Mouse (Mus musculus): ENCODE results near the gene Chrna10. TPM values are rescaled to one million over a fixed set of nuclear protein-coding genes. Genes with fewer than 3 reads are reported as not detected.

Gene Chrna10
- polyA plus RNA-seq (2021; fragmentation: Nextera tagmentation), result 0.05 and 0.21 TPM in 2 replicates
- long read RNA-seq, experiment 1, result 0 reads
- long read RNA-seq, experiment 2, result 0 reads

DNA sequence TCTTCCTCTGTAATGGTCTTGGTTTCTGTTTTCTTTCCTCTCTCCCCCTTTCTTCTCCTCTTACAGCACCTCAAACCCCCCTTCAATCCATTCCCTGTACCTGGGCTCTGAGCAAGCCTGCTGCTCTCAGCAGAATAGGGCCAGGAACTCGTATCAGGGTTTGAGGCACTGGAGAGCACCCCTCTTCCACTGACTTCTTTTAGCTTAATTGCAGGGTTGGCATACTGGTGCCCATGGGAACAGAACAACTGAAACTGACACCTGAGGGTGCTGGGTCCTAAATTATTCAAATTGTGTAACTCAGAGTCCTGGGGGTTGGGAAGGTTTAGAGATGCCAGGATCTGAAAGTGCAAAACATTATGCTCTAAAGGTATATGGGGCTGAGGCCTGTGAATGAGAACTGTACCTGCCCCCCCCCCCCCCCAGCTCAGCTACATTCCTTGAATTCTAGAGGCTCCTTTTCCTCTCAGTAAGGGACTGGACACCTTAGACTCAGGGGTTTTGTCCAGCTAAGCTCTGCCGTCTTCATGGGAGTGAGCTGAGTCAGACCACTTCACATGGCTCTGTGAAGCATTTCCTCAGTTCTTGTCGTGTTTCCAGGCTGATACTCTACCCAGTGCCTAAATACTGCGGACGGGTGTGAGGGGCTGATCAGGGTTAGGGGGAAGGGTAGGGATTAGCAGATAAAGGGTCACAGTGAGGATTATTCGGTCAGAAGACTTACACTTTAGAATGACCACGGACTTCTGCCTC lies at the start of gene Chrna10:
Gene Chrna10 (minus strand): TSS at position 250 of the 753 bp plus-strand sequence.

DNA sequence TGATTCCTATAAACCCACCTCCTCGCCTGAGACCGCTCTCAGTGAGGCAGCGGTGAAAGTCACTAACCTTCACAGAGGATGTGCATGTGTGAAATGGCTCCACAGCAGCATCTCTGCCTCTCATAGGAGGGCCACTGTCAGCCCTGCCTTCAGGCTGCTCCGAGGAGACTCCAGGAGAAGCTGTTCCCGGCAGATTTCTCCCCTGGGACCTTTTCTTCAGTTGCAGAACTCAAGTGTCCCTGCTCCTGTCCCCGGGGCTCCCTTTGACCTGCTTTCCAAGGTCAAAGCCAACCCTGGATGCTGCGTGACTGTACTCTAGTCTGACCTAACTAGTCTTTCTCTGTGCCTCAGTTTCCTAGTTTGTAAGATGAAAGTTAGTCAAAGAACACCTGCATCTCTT lies 7.5 kb downstream of the Chrna10 start, which contains the start of gene Art5:
Gene Art5 (minus strand): TSS at position 319 of the 400 bp plus-strand sequence.

DNA sequence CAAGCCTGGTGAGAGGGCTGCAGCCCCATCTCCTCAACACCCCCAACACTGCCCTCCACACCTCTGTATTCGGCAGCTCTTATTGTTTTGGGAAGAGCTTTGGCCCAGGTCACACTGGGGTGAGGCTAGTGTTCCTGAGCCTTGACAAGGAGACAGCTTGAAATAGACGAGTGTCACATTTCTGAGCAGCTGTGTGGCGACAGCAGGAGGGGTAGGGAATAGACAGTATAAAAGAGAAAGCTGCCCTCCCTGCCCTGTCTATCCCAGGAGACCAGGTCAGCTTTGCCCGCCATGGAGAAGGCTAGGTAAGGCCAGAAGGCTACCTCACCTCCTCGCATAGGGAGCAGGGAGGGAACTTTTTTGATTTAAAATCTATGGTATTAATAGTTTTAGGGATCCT lies 15.1 kb downstream of the Chrna10 start, which contains the start of gene Art1:
Gene Art1 (plus strand): TSS at position 257 of the 400 bp plus-strand sequence.

DNA sequence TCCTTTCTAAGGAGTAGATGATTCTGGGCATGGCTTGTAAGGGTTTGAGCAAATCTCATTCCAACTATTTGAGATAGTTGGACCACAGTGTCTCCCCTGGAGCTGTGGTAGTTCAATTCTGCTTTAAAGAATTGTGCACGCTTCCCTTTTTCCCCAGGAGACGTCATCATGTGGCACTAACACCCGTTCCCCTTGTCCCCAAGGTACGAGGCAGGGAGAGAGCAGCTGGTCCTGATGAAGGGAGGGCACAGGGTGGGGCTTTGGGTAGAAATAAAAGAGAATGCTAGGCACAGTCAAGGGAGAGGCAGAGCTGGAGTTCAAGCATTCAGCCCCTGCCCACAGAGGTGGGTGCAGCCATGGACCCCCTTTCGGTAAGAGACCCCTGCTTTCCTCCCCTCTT lies 33.8 kb downstream of the Chrna10 start, which contains the start of gene Trpc2:
Gene Trpc2 (plus strand): TSS at position 301 of the 400 bp plus-strand sequence.

DNA sequence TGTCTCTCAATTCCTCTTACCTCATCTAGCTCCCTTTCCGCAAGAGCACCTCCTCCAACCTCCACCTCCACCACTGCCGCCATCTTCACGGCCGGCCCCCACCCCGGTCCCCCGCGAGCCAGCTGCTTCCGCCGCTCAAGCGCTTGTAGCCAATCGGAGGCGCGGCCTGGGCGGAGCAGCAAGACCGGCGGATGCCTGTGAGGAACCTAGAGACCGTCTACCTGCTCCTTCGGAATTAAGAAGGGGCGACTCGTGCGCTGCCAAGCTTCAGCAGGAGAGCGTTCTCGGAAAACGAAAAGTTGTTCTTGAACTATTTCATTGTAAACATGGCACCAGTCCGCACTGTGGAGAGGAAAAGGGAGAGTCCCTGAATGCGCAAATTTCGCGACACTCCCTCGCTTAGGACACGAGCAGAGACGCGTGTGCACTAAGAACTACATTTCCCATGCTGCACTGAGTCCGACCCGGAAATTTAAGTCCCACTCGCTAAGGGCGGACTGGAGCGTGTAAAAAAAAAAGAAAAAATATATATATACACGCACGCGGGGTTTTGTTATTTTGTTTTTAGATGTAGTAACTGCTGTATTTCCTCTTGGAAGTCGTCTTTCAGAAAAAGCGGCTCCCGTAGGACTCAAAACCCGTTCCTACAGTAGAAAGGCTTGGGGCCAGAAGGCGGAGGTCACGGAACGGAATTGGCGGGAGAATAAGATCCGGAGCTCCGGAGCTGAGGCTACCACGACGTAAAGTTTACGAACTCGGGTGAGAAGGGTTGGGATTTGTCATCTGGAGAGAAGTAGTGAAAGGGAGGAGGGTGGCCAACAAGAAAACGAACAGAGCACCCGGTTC lies 51.4 kb downstream of the Chrna10 start, which contains the start of the genes Rnf121, Xndc1 and Xntrpc:
Gene Rnf121 (minus strand): TSS at position 424 of the 846 bp plus-strand sequence.
Gene Xndc1 (plus strand): TSS at position 466 of the 846 bp plus-strand sequence.
Gene Xntrpc (plus strand): TSS at position 668 of the 846 bp plus-strand sequence.

Other genes with a start within 250 kb of the Chrna10 start
- 7.6 and 132 TPM in 2 replicates for gene Folr1, start 246.0 kb downstream of the Chrna10 start, polyA plus RNA-seq (2021; fragmentation: Nextera tagmentation)
- 224 and 235 TPM in 2 replicates for gene Lamtor1, start 210.9 kb downstream of the Chrna10 start, polyA plus RNA-seq (2021; fragmentation: Nextera tagmentation)
- not detected in 2 replicates for gene Tomt, start 210.5 kb downstream of the Chrna10 start, polyA plus RNA-seq (2021; fragmentation: Nextera tagmentation)
- gene Lrrc51, start 182.9 kb downstream of the Chrna10 start, polyA plus RNA-seq (2021; fragmentation: Nextera tagmentation), result 13.0 and 24.4 TPM in 2 replicates
- 25.8 and 31.2 TPM in 2 replicates for gene Numa1, start 182.7 kb downstream of the Chrna10 start, polyA plus RNA-seq (2021; fragmentation: Nextera tagmentation)
- gene Il18bp, start 98.1 kb downstream of the Chrna10 start, polyA plus RNA-seq (2021; fragmentation: Nextera tagmentation), result 0.60 and 1.5 TPM in 2 replicates
- 18.0 and 19.2 TPM in 2 replicates for gene Rnf121, start 51.4 kb downstream of the Chrna10 start, polyA plus RNA-seq (2021; fragmentation: Nextera tagmentation)
- gene Xndc1, start 51.3 kb downstream of the Chrna10 start, polyA plus RNA-seq (2021; fragmentation: Nextera tagmentation), result 2.4 and 3.1 TPM in 2 replicates
- 0.09 and 0.13 TPM in 2 replicates for gene Xntrpc, start 51.1 kb downstream of the Chrna10 start, polyA plus RNA-seq (2021; fragmentation: Nextera tagmentation)
- gene Trpc2, start 33.7 kb downstream of the Chrna10 start, polyA plus RNA-seq (2021; fragmentation: Nextera tagmentation), result not detected in 2 replicates
- 0.10 and 0.11 TPM in 2 replicates for gene Art1, start 15.1 kb downstream of the Chrna10 start, polyA plus RNA-seq (2021; fragmentation: Nextera tagmentation)
- gene Art5, start 7.3 kb downstream of the Chrna10 start, polyA plus RNA-seq (2021; fragmentation: Nextera tagmentation), result not detected in 2 replicates
- gene Nup98, start 93.3 kb upstream of the Chrna10 start, polyA plus RNA-seq (2021; fragmentation: Nextera tagmentation), result 6.2 and 9.5 TPM in 2 replicates
- 29.1 and 29.3 TPM in 2 replicates for gene Pgap2, start 93.4 kb upstream of the Chrna10 start, polyA plus RNA-seq (2021; fragmentation: Nextera tagmentation)
- 33.4 and 47.7 TPM in 2 replicates for gene Rhog, start 139.2 kb upstream of the Chrna10 start, polyA plus RNA-seq (2021; fragmentation: Nextera tagmentation)
- 20.4 TPM in 2 replicates for gene Stim1, start 151.0 kb upstream of the Chrna10 start, polyA plus RNA-seq (2021; fragmentation: Nextera tagmentation)